In the genomic region with DNA sequence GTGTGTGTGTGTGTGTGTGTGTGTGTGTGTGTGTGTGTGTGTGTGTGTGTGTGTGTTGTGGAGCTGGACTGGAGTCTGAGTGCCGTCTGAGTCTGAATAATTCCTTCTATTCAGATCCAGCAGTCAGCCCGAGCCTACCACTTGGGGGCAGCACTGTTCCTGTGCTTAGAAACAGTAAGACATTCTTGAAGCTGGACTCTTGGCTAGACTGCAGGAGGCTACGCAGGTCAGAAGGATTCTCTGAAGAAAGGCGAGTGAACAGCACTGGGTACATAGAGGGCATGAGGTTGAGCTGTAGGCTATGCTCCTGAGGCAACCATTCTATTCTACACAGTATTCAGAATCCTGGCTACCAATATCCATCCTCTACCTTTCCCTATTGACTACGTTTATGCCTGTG, we compare ENCODE assay signal across 7 mouse cellular contexts.
DNase-seq lines count a peak whose midpoint lies in the region; ATAC-seq and TF ChIP-seq lines count a peak whose summit lies in the region.

No protein-coding gene starts in this region.

- no peak overlapping the region for H3K4me2 ChIP-seq in forebrain, embryonic 15.5 days (replicated peaks)
- no peak overlapping the region for H3K4me2 ChIP-seq in hindbrain, embryonic 14.5 days (replicated peaks)

- H3K9me3 ChIP-seq in forebrain, embryonic 15.5 days = no peaks in the 10 kb centered on the region
- H3K9me3 ChIP-seq in hindbrain, embryonic 14.5 days (ENCODE audit: control insufficient read depth, low read length) = no peaks in the 10 kb centered on the region

- no peaks in the 10 kb centered on the region for H3K4me1 ChIP-seq in forebrain, embryonic 15.5 days
- H3K4me1 ChIP-seq in hindbrain, embryonic 14.5 days (replicated peaks; ENCODE audit: control insufficient read depth, insufficient read depth, low read length) = no peaks in the 10 kb centered on the region
- H3K4me1 ChIP-seq in small intestine, adult 2 months (ENCODE audit: control insufficient read depth, insufficient read depth, insufficient read length, low read length) = no peaks in the 10 kb centered on the region

- H3K4me3 ChIP-seq in forebrain, embryonic 15.5 days = no peak overlapping the region
- H3K4me3 ChIP-seq in hindbrain, embryonic 14.5 days (replicated peaks; ENCODE audit: low read length) = no peak overlapping the region
- no peak overlapping the region for H3K4me3 ChIP-seq in small intestine, adult 2 months (ENCODE audit: low read depth, low read length)

- WGBS in forebrain, embryonic 15.5 days = 39% methylated on average over 4 of the region's 5 CpGs
- WGBS in hindbrain, embryonic 14.5 days = 35% methylated on average over 5 of the region's 5 CpGs
- WGBS in small intestine, adult 2 months = 29% methylated on average over 5 of the region's 5 CpGs

- no peak for TF ChIP-seq POLR2A in small intestine, adult 2 months (IDR thresholded peaks at IDR 0.05; ENCODE audit: low read depth, low read length)

- DNase-seq in Muller cell, postnatal 12 days (ENCODE audit: inconsistent ontology term) = peak; percentile 52
- DNase-seq in c-Kit-positive CD71-positive TER-119-positive erythroid progenitor cells, embryonic 14.5 days (ENCODE audit: low spot score) = peak; percentile 19
- DNase-seq in hindbrain, embryonic 14.5 days (ENCODE audit: low spot score) = peak; percentile 84
- DNase-seq in layer of hippocampus, postnatal 36 days = peak; percentile 69 to 74
- peak; percentile 84 for DNase-seq in mesoderm, embryonic 11.5 days (ENCODE audit: low read depth, low spot score)

- 0 out of 2 replicates have a peak, but pooled peaks have one; percentile 5 for ATAC-seq in forebrain, embryonic 15.5 days (replicated peaks)
- ATAC-seq in hindbrain, embryonic 14.5 days (ENCODE audit: low FRiP score) = peak; percentile 56; the same call in 1 of the 2 replicates

- H3K27me3 ChIP-seq in forebrain, embryonic 15.5 days = no peaks in the 10 kb centered on the region
- no peaks in the 10 kb centered on the region for H3K27me3 ChIP-seq in hindbrain, embryonic 14.5 days (ENCODE audit: control insufficient read depth, insufficient read depth, low read length)
- H3K27me3 ChIP-seq in small intestine, adult 2 months (ENCODE audit: control insufficient read depth, insufficient read depth, low read length) = no peaks in the 10 kb centered on the region; the same call in 1 of the 2 replicates

- H3K9ac ChIP-seq in forebrain, embryonic 15.5 days (replicated peaks) = no peak overlapping the region
- no peak overlapping the region for H3K9ac ChIP-seq in hindbrain, embryonic 14.5 days

- no peak overlapping the region for H3K27ac ChIP-seq in forebrain, embryonic 15.5 days (replicated peaks)
- H3K27ac ChIP-seq in hindbrain, embryonic 14.5 days = no peak overlapping the region
- H3K27ac ChIP-seq in small intestine, adult 2 months (ENCODE audit: insufficient read depth, low read depth, low read length) = no peak overlapping the region

- H3K36me3 ChIP-seq in forebrain, embryonic 15.5 days = no peaks in the 10 kb centered on the region
- no peaks in the 10 kb centered on the region for H3K36me3 ChIP-seq in hindbrain, embryonic 14.5 days (replicated peaks; ENCODE audit: control insufficient read depth, insufficient read depth)
- no peaks in the 10 kb centered on the region for H3K36me3 ChIP-seq in small intestine, adult 2 months (ENCODE audit: control insufficient read depth, insufficient read depth, low read length)

- TF ChIP-seq CTCF in small intestine, adult 2 months (IDR thresholded peaks at IDR 0.05; ENCODE audit: extremely low read depth, insufficient read length, insufficient replicate concordance, low read depth, low read length) = peak; percentile 41; the same call in 1 of the 2 replicates

Comparison
In these comparisons a context has a peak if more than half of its experiments do, and no peak if none do; other contexts are left out.
1. DNase-seq: peak in every context shown above with its lines; median percentile 84 in hindbrain, embryonic 14.5 days; 84 in mesoderm, embryonic 11.5 days; 72 in layer of hippocampus, postnatal 36 days; 52 in Muller cell, postnatal 12 days; 19 in c-Kit-positive CD71-positive TER-119-positive erythroid progenitor cells, embryonic 14.5 days.